Mouse (Mus musculus) forebrain, embryonic 16.5 days (tissue): ENCODE measurements around the gene Pik3r6. TPM values are rescaled to one million over a fixed set of nuclear protein-coding genes. Genes with fewer than 3 reads are reported as not detected.
A peak's percentile ranks its signal among the peaks of the same experiment; 100 is the strongest.

Experiments
- ATAC-seq: fragments of 200-750 bp; cut with Nextera tagmentation; 2 replicates; pipeline ENCODE4 v1.8.0; 2017; ENCODE audit warnings: mild to moderate bottlenecking, moderate library complexity
- H3K27ac ChIP-seq: fragments of 300-500 bp; sonication (generic); 2 replicates; pipeline ENCODE4 v1.5.1; 2014; ENCODE audit warnings: low read length, control low read depth
- H3K27me3 ChIP-seq: fragments of 300-500 bp; sonication (generic); replicated peaks from 2 replicates; pipeline ENCODE4 v1.6.1; 2014; ENCODE audit warnings: low read length; ENCODE audit not compliant: control insufficient read depth, insufficient read depth
- H3K36me3 ChIP-seq: fragments of 300-500 bp; sonication (generic); 2 replicates; pipeline ENCODE4 v1.6.1; 2014; ENCODE audit not compliant: control insufficient read depth, insufficient read depth
- H3K4me1 ChIP-seq: fragments of 300-500 bp; sonication (generic); replicated peaks from 2 replicates; pipeline ENCODE4 v1.6.1; 2014; ENCODE audit warnings: low read length; ENCODE audit not compliant: control insufficient read depth, insufficient read depth
- H3K4me2 ChIP-seq: fragments of 300-500 bp; sonication (generic); 2 replicates; pipeline ENCODE4 v1.6.1; 2014; ENCODE audit warnings: mild to moderate bottlenecking, low read length, control low read depth
- H3K4me3 ChIP-seq: fragments of 300-500 bp; sonication (generic); replicated peaks from 2 replicates; pipeline ENCODE4 v1.5.1; 2014; ENCODE audit warnings: mild to moderate bottlenecking, low read length, control low read depth
- H3K9ac ChIP-seq: fragments of 300-500 bp; sonication (generic); replicated peaks from 2 replicates; pipeline ENCODE4 v1.6.1; 2014; ENCODE audit warnings: low read depth, low read length, control low read depth
- H3K9me3 ChIP-seq: fragments of 300-500 bp; sonication (generic); 2 replicates; pipeline ENCODE4 v1.6.1; 2016; ENCODE audit warnings: low read length; ENCODE audit not compliant: control insufficient read depth
- WGBS: fragments of 180-500 bp; shearing (Covaris S2); extraction: QIAGEN DNeasy Blood & Tissue Kit; methylation state at CpG from one replicate; pipeline ENCODE4 v1.1.7; 2014; 5-methylcytosine and 5-hydroxymethylcytosine counted together
- polyA plus RNA-seq: library from polyadenylated mRNA; unstranded; fragments of >200 nt; fragmentation: Nextera tagmentation; extraction: Ambion mirVana; gene quantifications from 2 replicates; pipeline ENCODE4 v1.2.1, GENCODE M21; 2015

The Pik3r6 gene
- polyA plus RNA-seq, 1 experiment from 2014 or later = 1.8 TPM

DNA sequence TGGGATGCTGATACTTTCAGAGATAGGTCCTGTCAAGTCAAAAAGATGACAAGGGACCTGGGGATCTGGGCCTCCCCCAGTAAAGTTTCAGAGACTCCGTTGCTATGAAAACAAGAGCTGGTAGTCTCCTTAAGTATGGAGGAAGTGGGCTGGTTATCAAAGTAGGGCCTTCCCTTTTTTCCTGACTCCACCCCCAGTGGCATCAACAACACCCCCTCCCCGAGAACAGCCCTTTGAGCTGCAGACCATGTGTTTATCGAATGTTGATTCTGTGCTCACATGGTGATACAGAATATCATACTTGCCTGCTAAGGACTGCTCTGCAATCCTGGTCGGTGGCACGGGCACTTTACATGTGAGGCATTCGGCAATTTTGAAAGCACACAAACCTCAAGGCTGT lies 19.6 kb upstream of the Pik3r6 start:
- H3K9ac ChIP-seq = no peak overlapping the region
- no peak overlapping the region for H3K4me3 ChIP-seq
- no peaks in the 10 kb centered on the region for H3K9me3 ChIP-seq
- H3K27ac ChIP-seq = no peak overlapping the region
- H3K4me2 ChIP-seq = no peak overlapping the region
- no peak for ATAC-seq
- WGBS = 80% methylated on average over 6 of the region's 6 CpGs
- H3K27me3 ChIP-seq = no peaks in the 10 kb centered on the region
- H3K4me1 ChIP-seq = 0 out of 2 replicates have a peak, but pooled peaks cover 3% of the 10 kb centered on the region
- H3K36me3 ChIP-seq = no peaks in the 10 kb centered on the region

GRCm38 (mm10) chr11:68484431-68484830 lies 18.4 kb upstream of the Pik3r6 start:
- Histone ChIP-seq H3K36me3 (no peaks in the 10 kb centered on the region), H3K9me3 (no peaks in the 10 kb centered on the region), H3K9ac (no peak overlapping the region), H3K4me3 (no peak overlapping the region), H3K4me1 (0 out of 2 replicates have a peak, but pooled peaks cover 3% of the 10 kb centered on the region), H3K27ac (no peak overlapping the region), H3K27me3 (no peaks in the 10 kb centered on the region), H3K4me2 (no peak overlapping the region)
- 74% methylated on average over 3 of the region's 3 CpGs for WGBS
- no peak for ATAC-seq

GRCm38 (mm10) chr11:68485206-68485942 lies 17.4 kb upstream of the Pik3r6 start:
- WGBS = 30% methylated on average over 8 of the region's 8 CpGs

GRCm38 (mm10) chr11:68486093-68486492 lies 16.7 kb upstream of the Pik3r6 start:
- WGBS = 83% methylated on average over 3 of the region's 3 CpGs
- H3K4me3 ChIP-seq = no peak overlapping the region
- H3K36me3 ChIP-seq = no peaks in the 10 kb centered on the region
- H3K4me1 ChIP-seq = 0 out of 2 replicates have a peak, but pooled peaks cover 3% of the 10 kb centered on the region
- no peaks in the 10 kb centered on the region for H3K27me3 ChIP-seq
- H3K4me2 ChIP-seq = no peak overlapping the region
- H3K27ac ChIP-seq = no peak overlapping the region
- no peaks in the 10 kb centered on the region for H3K9me3 ChIP-seq
- ATAC-seq = no peak
- no peak overlapping the region for H3K9ac ChIP-seq

More at GRCm38 (mm10) chr11:68485206-68485942, 17.4 kb upstream of the Pik3r6 start:
- Histone ChIP-seq H3K9ac (no peak overlapping the region), H3K27me3 (no peaks in the 10 kb centered on the region), H3K36me3 (no peaks in the 10 kb centered on the region), H3K4me2 (no peak overlapping the region), H3K27ac (no peak overlapping the region), H3K4me3 (no peak overlapping the region), H3K9me3 (no peaks in the 10 kb centered on the region), H3K4me1 (0 out of 2 replicates have a peak, but pooled peaks cover 3% of the 10 kb centered on the region)
- peak; percentile 63 for ATAC-seq

GRCm38 (mm10) chr11:68487720-68488119 lies 15.1 kb upstream of the Pik3r6 start:
- Histone ChIP-seq H3K9me3 (no peaks in the 10 kb centered on the region), H3K27ac (no peak overlapping the region), H3K36me3 (no peaks in the 10 kb centered on the region), H3K4me2 (no peak overlapping the region), H3K27me3 (no peaks in the 10 kb centered on the region), H3K4me3 (no peak overlapping the region), H3K4me1 (0 out of 2 replicates have a peak, but pooled peaks cover 3% of the 10 kb centered on the region), H3K9ac (no peak overlapping the region)
- ATAC-seq = no peak
- 92% methylated on average over 10 of the region's 10 CpGs for WGBS

DNA sequence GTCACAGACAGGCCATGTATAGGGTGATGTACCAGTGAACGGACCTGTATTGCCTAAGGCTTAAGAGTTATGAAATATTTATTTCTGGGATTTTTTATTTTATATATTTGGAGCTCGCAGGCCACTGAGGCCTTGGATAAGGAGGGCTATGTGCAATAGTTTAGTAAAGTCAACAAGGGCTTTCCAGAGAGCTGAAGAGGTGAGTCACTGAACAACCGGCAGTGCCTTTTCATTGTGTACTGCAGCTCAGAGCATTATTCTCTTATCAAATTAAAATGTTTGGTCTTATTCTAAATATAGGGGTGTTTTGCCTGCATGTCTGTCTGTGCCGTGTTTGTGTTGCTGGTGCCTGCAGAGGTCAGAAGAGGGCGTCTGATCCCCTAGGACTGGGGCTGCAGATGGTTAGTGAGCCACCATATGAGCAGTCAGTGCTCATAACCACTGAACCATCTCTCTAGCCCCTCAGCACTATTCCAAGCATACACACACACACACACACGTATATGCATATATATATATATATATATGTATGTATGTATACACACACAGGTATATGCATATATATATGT lies 14.5 kb upstream of the Pik3r6 start:
- Histone ChIP-seq H3K36me3 (no peaks in the 10 kb centered on the region), H3K4me1 (0 out of 2 replicates have a peak, but pooled peaks cover 3% of the 10 kb centered on the region), H3K27me3 (no peaks in the 10 kb centered on the region), H3K9ac (no peak overlapping the region), H3K4me2 (no peak overlapping the region), H3K27ac (no peak overlapping the region), H3K9me3 (no peaks in the 10 kb centered on the region), H3K4me3 (no peak overlapping the region)
- WGBS = 80% methylated on average over 6 of the region's 6 CpGs
- ATAC-seq = no peak

DNA sequence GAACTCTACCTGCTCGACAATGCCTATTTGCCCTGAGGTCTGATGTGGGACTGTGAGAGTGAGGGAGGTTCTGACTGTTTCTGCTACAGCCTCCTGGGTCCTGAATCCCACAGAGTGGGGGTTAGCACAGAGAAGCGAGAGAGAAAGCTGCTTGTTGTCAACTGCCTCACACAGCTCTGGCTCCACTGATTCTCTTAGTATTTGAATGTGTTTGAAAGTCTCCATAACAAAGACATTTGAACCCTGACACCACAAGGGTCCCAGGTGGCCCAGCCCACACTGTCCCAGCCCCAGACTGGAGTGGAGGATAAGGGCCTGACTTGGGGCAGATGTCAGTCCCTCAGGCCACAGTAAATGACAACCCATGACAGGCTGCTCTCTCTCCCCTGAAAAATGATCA lies 13.6 kb upstream of the Pik3r6 start:
- H3K9me3 ChIP-seq = no peaks in the 10 kb centered on the region
- H3K27me3 ChIP-seq = no peaks in the 10 kb centered on the region
- 0 out of 2 replicates have a peak, but pooled peaks cover 3% of the 10 kb centered on the region for H3K4me1 ChIP-seq
- H3K4me2 ChIP-seq = no peak overlapping the region
- no peak for ATAC-seq
- no peaks in the 10 kb centered on the region for H3K36me3 ChIP-seq
- no peak overlapping the region for H3K27ac ChIP-seq
- H3K4me3 ChIP-seq = no peak overlapping the region
- 25% methylated on average over 2 of the region's 2 CpGs for WGBS
- no peak overlapping the region for H3K9ac ChIP-seq

DNA sequence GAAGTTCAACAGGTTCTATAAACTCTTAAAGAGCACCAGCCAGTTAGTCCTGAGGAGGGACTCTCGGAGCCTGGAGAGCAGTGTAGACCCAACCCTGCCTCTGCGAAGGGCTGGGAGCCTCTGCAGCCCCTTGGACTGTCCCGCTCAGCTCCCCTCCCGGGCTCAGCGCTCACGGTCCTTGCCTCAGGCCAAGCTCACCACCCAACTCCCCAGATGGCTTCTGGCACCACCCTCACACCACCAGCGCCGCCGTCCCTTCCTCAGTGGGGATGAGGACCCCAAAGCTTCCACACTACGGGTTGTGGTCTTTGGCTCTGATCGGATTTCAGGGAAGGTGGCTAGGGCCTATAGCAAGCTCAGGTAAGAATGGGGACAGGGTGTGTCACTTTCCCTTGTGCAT lies 10.2 kb upstream of the Pik3r6 start:
- Histone ChIP-seq H3K4me1 (no peaks in the 10 kb centered on the region), H3K4me3 (no peak overlapping the region), H3K4me2 (no peak overlapping the region), H3K9me3 (no peaks in the 10 kb centered on the region), H3K27me3 (no peaks in the 10 kb centered on the region), H3K27ac (no peak overlapping the region), H3K9ac (no peak overlapping the region), H3K36me3 (no peaks in the 10 kb centered on the region)
- 88% methylated on average over 11 of the region's 11 CpGs for WGBS
- no peak for ATAC-seq

DNA sequence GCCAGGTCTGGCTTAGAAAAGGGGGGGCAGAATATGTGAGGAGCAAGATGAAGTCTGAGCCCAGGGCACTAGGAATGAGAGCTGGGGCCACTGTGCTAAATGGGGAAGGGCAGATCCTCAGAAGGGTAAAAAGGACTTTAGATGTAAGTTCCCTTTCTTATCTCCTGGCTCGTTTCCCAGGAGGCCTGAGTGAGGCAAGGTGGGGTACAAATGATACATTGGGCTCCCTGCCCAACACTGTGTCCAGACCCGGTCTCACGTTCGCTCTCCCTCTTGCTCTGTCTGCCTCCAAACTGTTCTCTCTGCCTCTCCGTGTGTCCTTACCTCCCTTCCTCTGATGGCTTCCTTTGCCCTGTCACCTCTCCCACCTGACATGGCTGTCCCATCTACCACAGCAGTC lies 9.1 kb upstream of the Pik3r6 start:
- H3K36me3 ChIP-seq = no peaks in the 10 kb centered on the region
- 68% methylated on average over 5 of the region's 5 CpGs for WGBS
- H3K4me3 ChIP-seq = no peak overlapping the region
- H3K27ac ChIP-seq = no peak overlapping the region
- H3K9ac ChIP-seq = no peak overlapping the region
- H3K27me3 ChIP-seq = no peaks in the 10 kb centered on the region
- no peak overlapping the region for H3K4me2 ChIP-seq
- H3K4me1 ChIP-seq = no peaks in the 10 kb centered on the region
- no peaks in the 10 kb centered on the region for H3K9me3 ChIP-seq
- ATAC-seq = no peak
